Mouse (Mus musculus): ENCODE measurements around the gene Otud5.

DNA sequence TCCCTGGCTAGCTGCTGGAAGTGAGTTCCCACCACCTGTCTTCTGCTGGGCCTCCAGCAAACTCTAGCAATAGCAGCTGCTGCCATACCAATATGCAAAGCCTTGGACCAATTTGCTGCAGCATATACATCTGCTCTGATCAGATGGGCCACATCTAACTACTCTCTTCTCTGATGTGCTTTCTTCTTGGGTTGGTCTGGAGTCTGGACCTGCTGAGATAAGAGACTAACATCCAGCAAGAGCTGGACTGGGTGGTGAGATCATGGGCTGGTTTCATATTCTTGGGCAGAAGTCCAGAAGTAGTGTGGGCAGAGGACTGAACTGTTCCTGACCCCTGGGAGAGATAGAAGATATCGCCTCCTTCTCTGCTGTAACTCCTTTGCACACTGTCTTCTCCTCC is 4.0 kb upstream of the Otud5 start:
- TF ChIP-seq CTCF (IDR thresholded peaks at IDR 0.05; ENCODE audit: borderline replicate concordance, insufficient read depth, low read depth, low read length) (no peak), POLR2A (IDR thresholded peaks at IDR 0.05; ENCODE audit: borderline replicate concordance, insufficient read depth, low read length) (no peak)

Data from cerebellum, adult 2 months (tissue).